Mouse (Mus musculus) lung, adult 2 months (tissue): Measurements from ENCODE around the gene Chic2.

ENCODE experiments used
- CTCF ChIP-seq: fragments of 200-500 bp; IDR thresholded peaks from 2 replicates; pipeline ENCODE4 v1.5.1; 2011; ENCODE audit warnings: mild to moderate bottlenecking, low read length, control low read depth; ENCODE audit not compliant: insufficient read depth
- POLR2A ChIP-seq: fragments of 200-500 bp; IDR thresholded peaks from 2 replicates; pipeline ENCODE4 v1.6.1; 2011; ENCODE audit warnings: low read depth, mild to moderate bottlenecking, control low read depth, low read length, borderline replicate concordance; ENCODE audit errors: extremely low read depth

DNA sequence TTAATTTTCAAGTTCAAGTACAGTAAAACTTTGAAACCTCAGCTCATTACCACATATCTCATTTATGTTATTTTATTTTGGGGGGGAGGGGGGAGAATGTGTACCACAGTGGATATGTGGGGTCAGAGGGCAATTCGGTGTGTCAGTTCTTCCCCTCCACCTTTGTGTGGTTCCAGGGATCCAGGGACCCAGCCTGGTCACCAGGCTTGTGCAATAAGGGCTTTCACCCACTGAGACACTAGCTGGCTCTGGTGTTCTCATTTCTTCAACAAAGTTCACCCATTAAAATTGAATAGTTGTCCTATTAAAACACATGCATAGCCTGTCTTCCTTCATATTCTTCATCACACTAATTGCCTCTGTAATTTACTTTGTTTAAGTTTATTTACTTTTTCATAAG is 5.3 kb downstream of the Chic2 start:
- TF ChIP-seq CTCF (no peak), POLR2A (no peak)
